Mouse (Mus musculus): ENCODE results near the gene Prss36.
"Not testable (repeated sequence)": the region's sequence is repeated elsewhere in the genome, so short reads cannot be mapped to it uniquely, and the experiment has no call there.

The Prss36 gene

DNA sequence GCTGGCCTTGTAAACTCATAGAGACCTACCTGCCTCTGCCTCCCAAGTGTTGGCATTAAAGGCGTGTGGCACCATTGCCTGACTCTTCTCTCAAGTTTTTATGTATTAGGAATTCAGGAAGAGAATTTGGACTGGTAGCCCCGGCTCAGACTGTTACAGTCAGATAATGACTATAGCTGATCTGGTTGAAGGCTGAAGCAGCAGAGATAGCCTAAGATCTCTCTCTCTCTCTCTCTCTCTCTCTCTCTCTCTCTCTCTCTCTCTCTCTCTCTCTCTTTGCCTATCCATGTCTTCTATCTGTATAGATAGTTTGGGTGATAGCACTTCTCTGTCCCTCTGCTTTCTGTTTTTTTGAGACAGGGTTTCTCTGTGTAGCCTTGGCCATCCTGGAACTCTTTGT is 44.8 kb downstream of the Prss36 start:
- no peak for DNase-seq

DNA sequence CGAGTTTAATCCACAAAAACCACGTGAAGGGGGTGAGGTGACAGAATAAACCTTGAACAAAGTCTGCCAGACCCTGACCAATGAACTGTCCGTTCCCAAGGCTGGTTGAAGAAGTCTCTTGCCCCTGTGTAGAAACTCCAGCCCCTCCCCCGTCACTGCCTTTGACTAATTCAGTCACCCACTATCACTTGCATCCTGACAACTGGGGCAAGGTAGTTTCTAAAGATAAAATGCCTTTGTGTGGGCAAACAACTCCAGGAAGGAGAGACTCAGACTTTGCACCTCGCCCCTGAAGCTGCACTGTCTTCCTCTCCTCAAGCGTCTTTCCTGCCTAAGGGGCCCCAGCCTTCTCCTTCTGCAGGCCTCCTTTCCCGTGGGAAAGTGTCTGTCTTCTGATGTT is 46.5 kb downstream of the Prss36 start:
- no peak for DNase-seq

DNA sequence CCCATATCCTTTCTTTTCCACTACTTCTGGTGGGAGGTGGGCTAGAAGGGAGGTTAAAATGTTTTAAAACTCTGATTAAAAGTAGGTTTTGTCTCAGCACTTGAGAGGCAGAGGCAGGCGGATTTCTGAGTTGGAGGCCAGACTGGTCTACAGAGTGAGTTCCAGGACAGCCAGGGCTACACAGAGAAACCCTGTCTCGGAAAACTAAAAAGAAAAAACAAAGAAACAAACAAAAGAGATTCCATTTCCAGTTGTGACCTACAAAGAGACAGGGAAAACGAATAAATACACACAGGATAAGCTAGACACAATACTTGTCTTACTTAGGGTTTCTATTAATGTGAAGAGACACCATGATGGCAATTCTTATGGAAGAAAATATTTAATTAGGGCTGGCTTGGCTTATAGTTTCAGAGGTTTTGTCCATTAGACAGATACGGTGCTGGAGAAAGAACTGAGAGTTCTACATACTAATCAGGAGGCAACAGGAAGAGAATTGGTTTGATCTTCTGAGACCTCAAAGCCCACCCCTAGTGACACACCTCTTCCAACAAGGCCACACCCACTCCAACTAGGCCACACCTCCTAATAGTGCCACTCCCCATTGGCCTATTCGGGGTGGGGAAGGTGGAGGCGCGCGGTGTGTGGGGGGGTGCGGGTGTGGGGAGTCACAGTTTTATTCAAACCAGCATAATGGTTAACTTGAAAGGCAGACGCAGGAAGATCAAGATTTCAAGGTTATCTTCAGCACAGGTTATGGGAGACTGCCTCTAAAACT is 48.2 kb downstream of the Prss36 start:
- DNase-seq: no peak

DNA sequence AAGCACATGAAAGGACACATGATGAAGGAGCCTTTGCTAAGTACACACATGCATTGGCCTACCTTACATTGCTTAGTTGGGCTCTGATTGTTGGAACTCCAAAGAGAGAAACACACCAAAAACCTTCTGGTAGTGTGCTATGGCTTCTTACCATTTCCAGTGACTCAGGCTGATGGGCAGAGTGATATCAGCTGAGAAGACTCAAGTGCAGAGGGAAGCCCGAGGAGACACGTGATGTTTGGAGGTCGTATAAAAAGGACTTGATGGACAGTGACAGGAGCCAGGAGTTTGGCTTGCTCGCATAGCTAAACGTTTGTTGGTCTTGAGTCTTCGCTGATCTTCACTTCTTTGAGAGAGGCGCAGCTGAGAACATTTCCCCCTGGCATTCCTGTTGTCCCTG is 49.0 kb downstream of the Prss36 start:
- no peak for DNase-seq

- peak; percentile 74 to 76 for DNase-seq
Observed at GRCm38 (mm10) chr7:127896384-127896783, 50.1 kb downstream of the Prss36 start.

GRCm38 (mm10) chr7:127895891-127896290 is 50.6 kb downstream of the Prss36 start:
- DNase-seq: not testable (repeated sequence)

- peak; percentile 96 to 97 for DNase-seq
Observed at GRCm38 (mm10) chr7:127895442-127895841, 51.1 kb downstream of the Prss36 start, which contains the start of the genes Gm21974 and Vkorc1. Gene Gm21974 (minus strand): TSS chr7:127895454. Gene Vkorc1 (minus strand): TSS chr7:127895617.

DNA sequence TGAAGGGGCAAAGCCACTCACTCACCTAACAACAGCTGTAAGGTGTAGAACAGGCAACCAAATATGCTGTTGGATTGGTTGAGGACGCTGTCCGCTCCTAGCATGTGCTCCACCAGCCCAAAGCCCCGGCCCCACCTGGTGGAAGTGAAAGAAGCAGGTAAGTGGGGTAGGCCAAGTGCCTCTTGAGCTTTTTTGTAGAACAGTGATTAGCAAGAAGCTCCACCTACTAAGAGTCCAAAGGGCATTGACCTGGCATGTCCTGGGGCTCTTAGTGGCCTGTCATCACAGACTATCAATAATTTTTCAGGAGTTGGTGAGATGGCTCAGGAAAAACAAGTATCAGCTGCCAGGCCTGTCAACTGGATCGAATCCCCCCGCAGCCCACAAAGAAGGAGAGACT is 52.0 kb downstream of the Prss36 start:
- DNase-seq: no peak

GRCm38 (mm10) chr7:127890798-127891197 is 55.7 kb downstream of the Prss36 start, which contains the start of gene Prss53:
Gene Prss53 (minus strand): TSS chr7:127890970.
- no peak for DNase-seq

GRCm38 (mm10) chr7:127888821-127889220 is 57.7 kb downstream of the Prss36 start:
- no peak for DNase-seq

DNA sequence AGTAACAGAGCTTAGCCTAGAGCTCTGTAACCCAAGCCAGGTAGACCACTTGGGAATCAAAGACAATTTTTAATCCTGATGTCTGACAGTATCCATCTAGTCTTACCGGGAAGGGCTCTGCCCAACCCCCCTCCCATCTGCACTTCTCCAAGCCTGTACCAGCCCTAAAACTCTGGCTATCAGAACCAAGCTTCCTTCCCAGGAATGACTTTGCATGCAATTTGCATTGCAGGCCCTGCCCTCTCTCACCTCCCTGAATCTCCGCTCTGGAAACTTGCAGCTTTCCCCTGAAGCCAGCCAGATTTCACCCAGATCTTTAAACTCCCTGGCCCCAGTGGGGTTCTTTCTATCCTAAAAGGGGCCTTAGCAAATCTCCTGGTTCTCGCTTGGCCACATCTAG is 58.7 kb downstream of the Prss36 start:
- DNase-seq: no peak

DNA sequence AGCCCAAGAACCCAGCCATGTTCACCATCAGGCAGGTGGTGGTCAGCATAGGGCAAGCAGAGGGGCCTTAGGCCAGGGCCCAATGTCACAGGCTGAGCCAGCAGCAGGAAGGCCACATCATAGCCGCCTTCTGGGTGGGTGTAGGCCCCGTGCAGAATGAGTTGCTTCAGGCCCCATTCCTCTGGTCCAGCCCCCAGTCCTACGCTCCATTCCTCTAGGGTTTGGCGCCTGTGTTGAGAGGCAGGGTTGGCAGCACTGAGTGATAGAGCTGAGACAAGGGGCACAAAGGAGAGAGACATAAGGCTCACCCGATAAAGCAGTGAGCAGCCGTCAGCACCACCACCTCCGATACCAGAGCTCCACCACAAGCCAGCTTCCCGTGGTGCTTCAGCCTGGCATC is 59.3 kb downstream of the Prss36 start:
- no peak for DNase-seq

DNA sequence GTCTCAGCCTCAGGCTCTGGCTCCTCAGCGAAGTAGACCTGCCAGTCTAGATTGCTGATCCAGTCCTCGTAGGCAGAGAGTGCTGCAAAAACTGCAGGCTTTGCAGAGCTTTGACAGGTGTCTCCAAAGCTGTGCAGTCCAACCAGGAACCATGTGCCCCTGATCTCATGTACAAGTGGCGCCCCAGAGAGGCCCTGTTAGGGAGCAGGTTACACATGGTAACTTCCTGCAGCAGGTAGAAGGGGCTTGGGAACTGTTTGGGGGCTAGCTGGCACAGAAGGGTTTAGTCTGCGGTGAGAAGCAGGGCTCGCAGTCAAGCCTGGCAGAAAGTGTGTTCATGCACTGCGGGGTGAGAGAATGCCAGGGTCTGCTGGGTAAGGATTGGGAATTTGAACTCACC is 60.0 kb downstream of the Prss36 start:
- no peak for DNase-seq

DNA sequence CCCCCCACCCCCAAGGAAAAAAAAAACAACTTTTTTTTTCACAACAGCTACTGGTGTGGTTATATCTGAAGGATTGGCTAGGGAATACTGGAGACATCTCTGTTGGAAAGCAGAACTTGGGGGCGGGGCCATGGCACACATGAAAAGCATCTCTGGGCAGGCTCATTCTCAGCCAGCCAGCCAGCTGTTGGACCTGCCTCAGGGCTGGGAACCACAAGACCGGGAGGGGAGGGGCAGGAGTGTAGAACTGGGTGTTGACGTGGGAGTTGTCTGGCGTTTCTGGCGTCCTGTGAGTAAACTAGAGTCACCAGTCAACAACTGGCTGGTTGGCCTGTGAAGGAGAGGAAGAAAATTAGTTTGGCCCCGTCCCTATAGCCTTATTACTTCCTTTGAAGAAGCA is 60.6 kb downstream of the Prss36 start:
- peak in 1 of 2 experiments; percentile 30 for DNase-seq

Data from cerebellum, adult 18-20 months (tissue).